Mouse (Mus musculus) lung, postnatal 0 days (tissue): ENCODE measurements around the gene Mef2c. TPM values are rescaled to one million over a fixed set of nuclear protein-coding genes. Genes with fewer than 3 reads are reported as not detected.

Source experiments
- ATAC-seq: fragments of 200-750 bp; cut with Nextera tagmentation; 2 replicates; pipeline ENCODE4 v1.8.0; 2017; ENCODE audit warnings: moderate library complexity
- DNase-seq: peaks from one replicate; pipeline ENCODE4 v3.0.0-alpha.2; 2016; ENCODE audit warnings: low spot score
- H3K27ac ChIP-seq: fragments of 300-500 bp; sonication (generic); 2 replicates; pipeline ENCODE4 v1.5.1; 2014; ENCODE audit warnings: antibody characterized with exemption, mild to moderate bottlenecking, low read length, mixed read lengths
- H3K27me3 ChIP-seq: fragments of 300-500 bp; sonication (generic); replicated peaks from 2 replicates; pipeline ENCODE4 v1.6.1; 2014; ENCODE audit warnings: low read length, mixed read lengths; ENCODE audit not compliant: insufficient read depth
- H3K36me3 ChIP-seq: fragments of 300-500 bp; sonication (generic); 2 replicates; pipeline ENCODE4 v1.6.1; 2014; ENCODE audit warnings: low read length, mixed read lengths; ENCODE audit not compliant: insufficient read depth
- H3K4me1 ChIP-seq: fragments of 300-500 bp; sonication (generic); 2 replicates; pipeline ENCODE4 v1.6.1; 2014; ENCODE audit warnings: antibody characterized with exemption, low read depth, low read length, mixed read lengths; ENCODE audit not compliant: insufficient read depth
- H3K4me2 ChIP-seq: fragments of 300-500 bp; sonication (generic); replicated peaks from 2 replicates; pipeline ENCODE4 v1.6.1; 2014; ENCODE audit warnings: low read depth, mild to moderate bottlenecking, low read length, moderate library complexity, mixed read lengths
- H3K4me3 ChIP-seq: fragments of 300-500 bp; sonication (generic); 2 replicates; pipeline ENCODE4 v1.5.1; 2014; ENCODE audit warnings: low read depth, low read length
- H3K9ac ChIP-seq: fragments of 300-500 bp; sonication (generic); replicated peaks from 2 replicates; pipeline ENCODE4 v1.6.1; 2014; ENCODE audit warnings: low read depth, mild to moderate bottlenecking
- H3K9me3 ChIP-seq: fragments of 300-500 bp; sonication (generic); 2 replicates; pipeline ENCODE4 v1.6.1; 2016; ENCODE audit warnings: low read length, mixed read lengths
- CTCF ChIP-seq: IDR thresholded peaks from 2 replicates; pipeline ENCODE4 v1.5.1; 2016; ENCODE audit warnings: antibody characterized with exemption, mild to moderate bottlenecking
- EP300 ChIP-seq: IDR thresholded peaks from 2 replicates; pipeline ENCODE4 v1.6.1; 2016; ENCODE audit warnings: antibody characterized with exemption, mild to moderate bottlenecking, control low read depth
- WGBS: fragments of 180-500 bp; shearing (Covaris S2); extraction: QIAGEN DNeasy Blood & Tissue Kit; methylation state at CpG from one replicate; pipeline ENCODE4 v1.1.7; 2014; 5-methylcytosine and 5-hydroxymethylcytosine counted together
- polyA plus RNA-seq: library from polyadenylated mRNA; unstranded; fragments of >200 nt; fragmentation: Nextera tagmentation; extraction: Ambion mirVana; gene quantifications from 2 replicates; pipeline ENCODE4 v1.2.1, GENCODE M21; 2015

The Mef2c gene
- polyA plus RNA-seq, 1 experiment from 2014 or later, result 35.3 TPM

DNA sequence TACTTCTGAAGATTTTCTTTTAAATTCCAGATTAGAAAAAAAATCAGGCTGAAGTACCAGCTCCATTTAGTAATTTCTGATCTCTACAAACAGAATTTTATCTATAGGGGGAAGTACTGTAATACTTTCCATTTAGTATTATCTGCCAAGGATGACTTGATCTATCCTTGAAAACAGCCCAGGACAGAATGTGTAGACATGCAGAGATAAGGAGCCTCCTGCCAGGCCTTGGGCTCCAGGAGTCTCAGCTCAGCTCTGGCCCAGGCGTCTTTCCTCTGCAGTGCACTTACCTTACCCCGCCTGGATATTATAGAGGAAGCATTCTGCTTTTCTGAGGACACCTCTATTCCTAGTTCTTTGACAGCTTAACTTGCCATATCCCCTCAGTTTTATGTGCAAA, 59.4 kb downstream of the Mef2c start:
- no peak for ATAC-seq
- Histone ChIP-seq H3K27ac (no peak overlapping the region), H3K9me3 (no peaks in the 10 kb centered on the region), H3K4me1 (peaks cover 5% of the 10 kb centered on the region; the same call in 1 of the 2 replicates), H3K4me3 (no peak overlapping the region), H3K9ac (no peak overlapping the region), H3K27me3 (no peaks in the 10 kb centered on the region), H3K4me2 (no peak overlapping the region), H3K36me3 (no peaks in the 10 kb centered on the region)
- 83% methylated on average over 2 of the region's 2 CpGs for WGBS
- no peak for TF ChIP-seq EP300
- no peak for TF ChIP-seq CTCF
- no peak for DNase-seq

DNA sequence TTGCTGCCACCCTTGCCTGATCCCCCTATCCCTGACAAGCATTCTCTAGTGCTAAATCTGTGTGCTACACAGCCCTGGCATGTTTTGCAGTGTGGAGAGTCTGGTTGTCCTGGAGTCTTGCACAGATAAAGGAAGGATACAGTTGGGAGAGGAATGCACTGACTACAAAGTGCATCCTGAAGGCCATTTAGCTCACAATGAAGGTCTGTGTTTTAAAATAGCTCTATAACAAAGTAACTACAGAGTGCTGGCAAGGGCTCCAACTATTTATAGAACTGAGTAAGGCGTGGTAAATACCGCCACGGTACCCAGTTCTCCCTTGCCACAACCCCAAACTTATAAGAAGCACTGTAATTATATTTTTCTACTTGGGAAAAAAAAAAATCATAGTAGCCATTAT, 61.9 kb downstream of the Mef2c start:
- no peak overlapping the region for H3K9ac ChIP-seq
- DNase-seq (peak; percentile 36), ATAC-seq (peak; percentile 41)
- H3K27me3 ChIP-seq, result no peaks in the 10 kb centered on the region
- peak; percentile 19; the same call in 1 of the 2 replicates for TF ChIP-seq EP300
- TF ChIP-seq CTCF, result no peak
- no peaks in the 10 kb centered on the region for H3K9me3 ChIP-seq
- H3K27ac ChIP-seq, result no peak overlapping the region
- peak overlapping the region; percentile 10; the same call in 1 of the 2 replicates for H3K4me3 ChIP-seq
- no peaks in the 10 kb centered on the region for H3K36me3 ChIP-seq
- peaks cover 5% of the 10 kb centered on the region; the same call in 1 of the 2 replicates for H3K4me1 ChIP-seq
- no peak overlapping the region; the same call in 1 of the 2 replicates for H3K4me2 ChIP-seq
- 27% methylated on average over 3 of the region's 3 CpGs for WGBS

DNA sequence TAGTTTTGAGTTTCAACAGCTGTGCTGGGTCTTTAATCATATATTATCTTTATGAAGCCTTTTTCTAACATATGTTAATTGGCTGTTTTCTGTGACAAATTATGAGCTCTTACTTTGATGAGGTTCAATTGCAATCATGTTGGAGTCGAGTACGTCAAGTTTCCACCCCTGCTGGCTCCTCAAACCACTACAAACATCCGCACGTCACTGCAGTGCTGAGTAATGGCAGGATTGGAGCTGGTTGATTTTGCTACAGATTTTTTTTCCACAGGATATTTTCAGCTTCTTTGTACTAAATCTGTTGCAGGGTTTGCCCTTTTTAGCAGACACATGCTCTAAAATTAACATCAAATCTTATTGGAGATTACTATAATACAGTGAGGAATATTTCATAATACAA, 62.3 kb downstream of the Mef2c start:
- DNase-seq, result peak; percentile 47
- TF ChIP-seq CTCF (no peak; the same call in 1 of the 2 replicates), EP300 (no peak)
- no peak overlapping the region for H3K27ac ChIP-seq
- no peaks in the 10 kb centered on the region for H3K9me3 ChIP-seq
- peaks cover 5% of the 10 kb centered on the region; the same call in 1 of the 2 replicates for H3K4me1 ChIP-seq
- peak; percentile 57 for ATAC-seq
- H3K36me3 ChIP-seq, result no peaks in the 10 kb centered on the region
- H3K9ac ChIP-seq, result no peak overlapping the region
- WGBS, result 20% methylated on average over 4 of the region's 4 CpGs
- H3K4me3 ChIP-seq, result peak overlapping the region; percentile 10; the same call in 1 of the 2 replicates
- no peaks in the 10 kb centered on the region for H3K27me3 ChIP-seq
- H3K4me2 ChIP-seq, result no peak overlapping the region; the same call in 1 of the 2 replicates

DNA sequence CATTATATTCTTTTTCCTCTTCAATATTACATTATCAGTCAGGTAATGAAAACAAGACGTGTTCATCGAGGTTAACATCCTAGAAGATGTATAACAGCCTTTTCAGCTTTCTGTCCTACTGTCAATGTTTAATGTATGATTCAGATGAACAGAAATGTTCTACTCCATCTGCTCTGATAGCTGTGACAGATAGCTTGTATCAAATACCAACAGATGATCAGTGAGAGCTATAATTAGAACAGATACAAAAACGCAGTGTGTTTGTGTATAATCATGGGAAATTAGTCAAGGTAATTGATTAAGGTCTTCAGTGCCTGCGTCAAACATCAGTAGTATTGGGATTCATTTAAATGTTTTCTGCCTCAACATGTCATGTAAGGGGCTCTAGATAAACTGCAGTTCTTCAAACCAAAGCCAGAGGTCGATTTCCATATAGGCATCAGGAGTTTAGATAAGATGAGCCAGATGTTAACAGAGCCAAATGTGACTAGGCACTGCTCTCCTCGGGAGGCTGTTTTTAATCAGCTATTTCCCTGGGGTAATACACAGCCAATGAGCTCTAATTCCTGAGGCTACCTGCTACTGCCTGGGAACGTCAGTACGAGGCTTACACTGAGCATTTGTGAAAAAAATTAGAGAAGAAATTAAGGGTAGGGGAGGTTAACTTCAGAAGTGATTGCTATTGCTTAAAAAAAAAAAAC, 63.1 kb downstream of the Mef2c start:
- Histone ChIP-seq H3K27ac (no peak overlapping the region), H3K9me3 (no peaks in the 10 kb centered on the region), H3K4me2 (no peak overlapping the region), H3K36me3 (no peaks in the 10 kb centered on the region), H3K4me1 (peaks cover 5% of the 10 kb centered on the region; the same call in 1 of the 2 replicates), H3K4me3 (no peak overlapping the region), H3K27me3 (no peaks in the 10 kb centered on the region), H3K9ac (no peak overlapping the region)
- DNase-seq (no peak), ATAC-seq (no peak)
- TF ChIP-seq EP300, result no peak
- TF ChIP-seq CTCF, result peak; percentile 15
- WGBS, result 58% methylated on average over 8 of the region's 8 CpGs

DNA sequence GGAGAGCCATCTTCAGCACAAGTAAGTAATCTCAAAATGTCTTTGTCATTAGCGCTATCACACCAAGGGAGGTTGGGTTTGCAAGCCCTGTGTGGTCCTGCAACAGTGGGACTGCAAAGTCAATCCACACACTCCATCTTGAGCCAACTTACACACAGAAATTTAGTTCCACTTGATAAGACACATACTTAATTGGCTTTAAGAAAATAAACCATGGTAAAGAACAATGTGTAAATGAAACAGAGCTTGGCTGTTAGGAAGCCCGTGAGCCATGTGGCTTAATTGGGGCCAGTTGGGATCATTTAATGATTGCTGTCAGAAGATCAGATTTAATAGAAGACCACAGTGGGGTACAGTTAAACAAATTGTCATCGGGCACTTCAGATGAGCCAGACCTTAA, 63.8 kb downstream of the Mef2c start:
- Histone ChIP-seq H3K4me2 (no peak overlapping the region), H3K4me1 (peaks cover 5% of the 10 kb centered on the region; the same call in 1 of the 2 replicates), H3K9ac (no peak overlapping the region), H3K27ac (no peak overlapping the region), H3K9me3 (no peaks in the 10 kb centered on the region), H3K4me3 (no peak overlapping the region), H3K27me3 (no peaks in the 10 kb centered on the region), H3K36me3 (no peaks in the 10 kb centered on the region)
- ATAC-seq (no peak), DNase-seq (no peak)
- TF ChIP-seq CTCF (no peak), EP300 (no peak)
- WGBS, result 65% methylated on average over 3 of the region's 3 CpGs

DNA sequence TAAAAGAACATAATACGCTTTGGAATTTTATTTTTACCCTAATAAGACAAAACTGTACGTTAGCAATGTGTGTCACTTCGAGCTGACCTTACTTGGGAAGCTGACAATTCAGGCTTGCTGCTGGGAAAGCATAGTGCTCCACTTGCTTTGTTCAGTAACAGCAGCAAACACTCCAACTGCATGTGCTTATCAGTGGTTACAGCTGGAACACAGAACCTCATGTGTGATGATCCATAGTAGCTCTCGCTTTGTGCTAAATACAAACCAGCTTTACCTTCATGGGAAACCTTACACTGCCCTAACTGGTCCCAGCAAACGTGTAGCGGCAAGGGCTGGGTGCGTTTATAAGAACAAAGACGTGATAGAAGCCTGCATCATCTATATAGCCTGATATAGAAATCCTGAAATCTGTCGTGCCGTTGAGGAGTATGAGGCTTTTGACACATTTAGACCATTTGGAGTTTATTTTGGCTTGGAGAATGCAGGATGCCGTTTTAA, 65.0 kb downstream of the Mef2c start:
- 59% methylated on average over 11 of the region's 11 CpGs for WGBS

More for the DNA sequence above, 65.0 kb downstream of the Mef2c start:
- Histone ChIP-seq H3K27ac (no peak overlapping the region), H3K4me1 (peaks cover 9% of the 10 kb centered on the region; the same call in 1 of the 2 replicates), H3K4me2 (no peak overlapping the region), H3K9me3 (no peaks in the 10 kb centered on the region), H3K4me3 (no peak overlapping the region), H3K36me3 (no peaks in the 10 kb centered on the region), H3K27me3 (no peaks in the 10 kb centered on the region), H3K9ac (no peak overlapping the region)
- ATAC-seq (no peak), DNase-seq (no peak)
- TF ChIP-seq CTCF (no peak), EP300 (no peak)
